Mouse (Mus musculus): ENCODE data around the gene Epsti1.

- no peak for TF ChIP-seq EP300 (IDR thresholded peaks at IDR 0.05; ENCODE audit: low read depth)
- TF ChIP-seq CTCF (IDR thresholded peaks at IDR 0.05; ENCODE audit: low read depth), result no peak
Measured at GRCm38 (mm10) chr14:78041886-78042526, 138.0 kb downstream of the Epsti1 start.

All from heart, postnatal 0 days (tissue).